Mouse (Mus musculus): ENCODE data around the gene Capn9.

- TF ChIP-seq POLR2A (IDR thresholded peaks at IDR 0.05; ENCODE audit: low read depth, low read length) (no peak), CTCF (conservative IDR thresholded peaks at IDR 0.05; ENCODE audit: insufficient read depth, insufficient read length, low read depth, low read length) (no peak)
These were observed 45.8 kb upstream of the Capn9 start for GRCm38 (mm10) chr8:124530076-124530475.

Measured in kidney, adult 2 months (tissue).